Mouse (Mus musculus): ENCODE measurements around the gene Atp6v0a4.

GRCm38 (mm10) chr6:38023284-38023683 lies 101.1 kb downstream of the Atp6v0a4 start:
- TF ChIP-seq CTCF (IDR thresholded peaks at IDR 0.05; ENCODE audit: low read depth), result no peak
- no peak for TF ChIP-seq EP300 (optimal IDR thresholded peaks at IDR 0.05)

All from stomach, postnatal 0 days (tissue).